In genomic region chr10:75834250-75834649, GRCm38 (mm10) we compare ENCODE assay signal across 8 mouse cellular contexts. TPM values are rescaled to one million over a fixed set of nuclear protein-coding genes. Genes with fewer than 3 reads are reported as not detected.
A peak's percentile ranks its signal among the peaks of the same experiment; 100 is the strongest.
DNase-seq lines count a peak whose midpoint lies in the region; ATAC-seq lines count a peak whose summit lies in the region.

No protein-coding gene starts in this region.

- H3K27me3 ChIP-seq in intestine, embryonic 14.5 days (replicated peaks; ENCODE audit: control insufficient read depth, insufficient read depth, low read length) = no peaks in the 10 kb centered on the region
- H3K27me3 ChIP-seq in liver, embryonic 15.5 days = peaks cover 21% of the 10 kb centered on the region
- H3K27me3 ChIP-seq in neural tube, embryonic 11.5 days (ENCODE audit: control insufficient read depth, insufficient read depth, low read length) = peaks cover 11% of the 10 kb centered on the region; the same call in 1 of the 2 replicates

- H3K9ac ChIP-seq in intestine, embryonic 14.5 days (ENCODE audit: low read length) = peak overlapping the region; percentile 46
- H3K9ac ChIP-seq in liver, embryonic 15.5 days = peak overlapping the region; percentile 46
- H3K9ac ChIP-seq in neural tube, embryonic 11.5 days (ENCODE audit: low read length) = 0 out of 2 replicates have a peak overlapping the region, but pooled peaks have one; percentile 7

- peak overlapping the region; percentile 74 for H3K4me2 ChIP-seq in intestine, embryonic 14.5 days (ENCODE audit: low read length)
- H3K4me2 ChIP-seq in liver, embryonic 15.5 days = peak overlapping the region; percentile 91
- peak overlapping the region; percentile 49 for H3K4me2 ChIP-seq in neural tube, embryonic 11.5 days (ENCODE audit: low read depth)

- DNase-seq in adrenal gland, postnatal 10 days = peak; percentile 88
- peak; percentile 71 to 77 for DNase-seq in cerebellum, postnatal 25 days
- DNase-seq in gastrocnemius, postnatal 25 days = peak; percentile 71
- peak; percentile 89 for DNase-seq in intestine, embryonic 14.5 days (ENCODE audit: low spot score)
- peak; percentile 82 for DNase-seq in neural tube, embryonic 11.5 days (ENCODE audit: low spot score)
- DNase-seq in thymus, adult 18-20 months = peak; percentile 62 to 71
- DNase-seq in left cerebral cortex, adult 8-10 months (ENCODE audit: low spot score in 2 of 2) = no peak

- WGBS in intestine, embryonic 14.5 days = 1% methylated on average over 21 of the region's 21 CpGs
- under 1% methylated on average over 21 of the region's 21 CpGs for WGBS in liver, embryonic 15.5 days (ENCODE audit: insufficient replicate concordance)
- WGBS in neural tube, embryonic 11.5 days = 2% methylated on average over 21 of the region's 21 CpGs

- H3K9me3 ChIP-seq in intestine, embryonic 14.5 days (ENCODE audit: control insufficient read depth, low read length) = no peaks in the 10 kb centered on the region
- H3K9me3 ChIP-seq in liver, embryonic 15.5 days (replicated peaks) = no peaks in the 10 kb centered on the region
- H3K9me3 ChIP-seq in neural tube, embryonic 11.5 days (ENCODE audit: control insufficient read depth, low read length) = no peaks in the 10 kb centered on the region

- peak overlapping the region; percentile 30; the same call in 1 of the 2 replicates for H3K27ac ChIP-seq in intestine, embryonic 14.5 days (ENCODE audit: low read depth)
- H3K27ac ChIP-seq in liver, embryonic 15.5 days (replicated peaks) = peak overlapping the region; percentile 81
- no peak overlapping the region for H3K27ac ChIP-seq in neural tube, embryonic 11.5 days (ENCODE audit: low read depth, low read length)

- peak overlapping the region; percentile 33 for H3K4me3 ChIP-seq in intestine, embryonic 14.5 days (ENCODE audit: low read depth, low read length)
- H3K4me3 ChIP-seq in liver, embryonic 15.5 days (replicated peaks) = peak overlapping the region; percentile 69
- peak overlapping the region; percentile 30 for H3K4me3 ChIP-seq in neural tube, embryonic 11.5 days (ENCODE audit: low read depth, low read length)

- H3K36me3 ChIP-seq in intestine, embryonic 14.5 days (ENCODE audit: control insufficient read depth, insufficient read depth, low read length) = no peaks in the 10 kb centered on the region
- H3K36me3 ChIP-seq in liver, embryonic 15.5 days (replicated peaks) = no peaks in the 10 kb centered on the region
- no peaks in the 10 kb centered on the region for H3K36me3 ChIP-seq in neural tube, embryonic 11.5 days (ENCODE audit: control insufficient read depth, insufficient read depth, low read length)

- ATAC-seq in intestine, embryonic 14.5 days (replicated peaks; ENCODE audit: low FRiP score, low TSS enrichment, low read depth) = peak; percentile 21; the same call in 1 of the 2 replicates
- no peak for ATAC-seq in liver, embryonic 15.5 days (ENCODE audit: insufficient read depth)
- ATAC-seq in neural tube, embryonic 11.5 days (ENCODE audit: insufficient read depth, low FRiP score, low TSS enrichment) = no peak

- peaks cover 33% of the 10 kb centered on the region for H3K4me1 ChIP-seq in intestine, embryonic 14.5 days (replicated peaks; ENCODE audit: control insufficient read depth, insufficient read depth, low read length)
- peaks cover 60% of the 10 kb centered on the region for H3K4me1 ChIP-seq in liver, embryonic 15.5 days (replicated peaks)
- peaks cover 8% of the 10 kb centered on the region; the same call in 1 of the 2 replicates for H3K4me1 ChIP-seq in neural tube, embryonic 11.5 days (ENCODE audit: control insufficient read depth, insufficient read depth, low read length)

RNA-seq across cellular contexts. Expression of gene Gstt2, which starts 3.0 kb away (rescaled TPM):
- 10 to 100 TPM; 38.2 to 45.8 TPM for total RNA-seq in adrenal gland, postnatal 10 days (2021)
- 1 to 10 TPM; 3.5 to 6.1 TPM for total RNA-seq in gastrocnemius, postnatal 25 days (2021)
- 39.6 and 41.3 TPM in 2 replicates for polyA plus RNA-seq in intestine, embryonic 14.5 days (2014; fragmentation: Nextera tagmentation; extraction: Ambion mirVana)
- 50.5 and 54.2 TPM in 2 replicates for polyA plus RNA-seq in liver, embryonic 15.5 days (2015; fragmentation: Nextera tagmentation; extraction: Ambion mirVana)
- polyA plus RNA-seq in neural tube, embryonic 11.5 days (2014; fragmentation: Nextera tagmentation; extraction: Ambion mirVana) = 6.5 and 7.2 TPM in 2 replicates
- total RNA-seq in left cerebral cortex, adult 8-10 months (2022) = 1 to 10 TPM; 4.2 to 6.2 (median 5.2) TPM

RNA-seq across cellular contexts. Expression of gene Gstt4, which starts 11.9 kb away (rescaled TPM):
- total RNA-seq in adrenal gland, postnatal 10 days (2021) = 1 to 10 TPM in 1 of 2 experiments, under 1 TPM in 1; 0.36 to 1.0 TPM
- total RNA-seq in gastrocnemius, postnatal 25 days (2021) = not detected
- polyA plus RNA-seq in intestine, embryonic 14.5 days (2014; fragmentation: Nextera tagmentation; extraction: Ambion mirVana) = not detected in 2 replicates
- not detected in 2 replicates for polyA plus RNA-seq in liver, embryonic 15.5 days (2015; fragmentation: Nextera tagmentation; extraction: Ambion mirVana)
- not detected in 2 replicates for polyA plus RNA-seq in neural tube, embryonic 11.5 days (2014; fragmentation: Nextera tagmentation; extraction: Ambion mirVana)
- not detected for total RNA-seq in left cerebral cortex, adult 8-10 months (2022)

RNA-seq across cellular contexts. Expression of gene Mif, which starts 25.8 kb away (rescaled TPM):
- total RNA-seq in adrenal gland, postnatal 10 days (2021) = 100 to 1,000 TPM; 267 to 281 TPM
- total RNA-seq in gastrocnemius, postnatal 25 days (2021) = 100 to 1,000 TPM; 141 to 147 TPM
- polyA plus RNA-seq in intestine, embryonic 14.5 days (2014; fragmentation: Nextera tagmentation; extraction: Ambion mirVana) = 3,019 and 3,193 TPM in 2 replicates
- polyA plus RNA-seq in liver, embryonic 15.5 days (2015; fragmentation: Nextera tagmentation; extraction: Ambion mirVana) = 755 and 825 TPM in 2 replicates
- 2,352 and 2,361 TPM in 2 replicates for polyA plus RNA-seq in neural tube, embryonic 11.5 days (2014; fragmentation: Nextera tagmentation; extraction: Ambion mirVana)
- total RNA-seq in left cerebral cortex, adult 8-10 months (2022) = 100 to 1,000 TPM; 528 to 550 (median 540) TPM

RNA-seq across cellular contexts. Expression of gene Gstt1, which starts 35.9 kb away (rescaled TPM):
- 10 to 100 TPM; 60.2 to 60.4 TPM for total RNA-seq in adrenal gland, postnatal 10 days (2021)
- 1 to 10 TPM; 5.5 to 6.2 TPM for total RNA-seq in gastrocnemius, postnatal 25 days (2021)
- polyA plus RNA-seq in intestine, embryonic 14.5 days (2014; fragmentation: Nextera tagmentation; extraction: Ambion mirVana) = 11.4 and 11.6 TPM in 2 replicates
- polyA plus RNA-seq in liver, embryonic 15.5 days (2015; fragmentation: Nextera tagmentation; extraction: Ambion mirVana) = 108 and 151 TPM in 2 replicates
- polyA plus RNA-seq in neural tube, embryonic 11.5 days (2014; fragmentation: Nextera tagmentation; extraction: Ambion mirVana) = 2.5 and 2.9 TPM in 2 replicates
- total RNA-seq in left cerebral cortex, adult 8-10 months (2022) = 10 to 100 TPM; 13.3 to 16.5 (median 15.5) TPM

RNA-seq across cellular contexts. Expression of gene Gstt3, which starts 53.0 kb away (rescaled TPM):
- 10 to 100 TPM; 18.7 to 21.5 TPM for total RNA-seq in adrenal gland, postnatal 10 days (2021)
- 1 to 10 TPM; 4.0 to 4.7 TPM for total RNA-seq in gastrocnemius, postnatal 25 days (2021)
- polyA plus RNA-seq in intestine, embryonic 14.5 days (2014; fragmentation: Nextera tagmentation; extraction: Ambion mirVana) = 28.0 and 28.7 TPM in 2 replicates
- 14.9 and 15.4 TPM in 2 replicates for polyA plus RNA-seq in liver, embryonic 15.5 days (2015; fragmentation: Nextera tagmentation; extraction: Ambion mirVana)
- polyA plus RNA-seq in neural tube, embryonic 11.5 days (2014; fragmentation: Nextera tagmentation; extraction: Ambion mirVana) = 2.1 and 2.9 TPM in 2 replicates
- total RNA-seq in left cerebral cortex, adult 8-10 months (2022) = 1 to 10 TPM; 2.6 to 5.2 (median 3.8) TPM

Comparison
In these comparisons a context has a peak if more than half of its experiments do, and no peak if none do; other contexts are left out.
1. DNase-seq: peak in adrenal gland, postnatal 10 days (single experiment), cerebellum, postnatal 25 days (2 of 2), gastrocnemius, postnatal 25 days (single experiment), intestine, embryonic 14.5 days (single experiment), neural tube, embryonic 11.5 days (single experiment) and thymus, adult 18-20 months (2 of 2); none in left cerebral cortex, adult 8-10 months (0 of 2).
2. RNA of gene Gstt2, which starts 3.0 kb away (total RNA-seq): 38.2 to 45.8 TPM in adrenal gland, postnatal 10 days; 3.5 to 6.1 TPM in gastrocnemius, postnatal 25 days and 4.2 to 6.2 TPM in left cerebral cortex, adult 8-10 months; every median in the first group is over 4 times any median in the second.
3. Peak in every context shown above with its lines, with median percentiles within 50 percentile points of each other: H3K4me2 ChIP-seq, H3K4me3 ChIP-seq and H3K9ac ChIP-seq.